Mouse (Mus musculus) bone marrow, adult 2 months (tissue): ENCODE measurements around the gene Bicd2.
A peak's percentile ranks its signal among the peaks of the same experiment; 100 is the strongest.

ENCODE experiments used
- CTCF ChIP-seq: fragments of 200-500 bp; IDR thresholded peaks from 2 replicates; pipeline ENCODE4 v1.5.1; 2011; ENCODE audit warnings: low read length, control low read depth; ENCODE audit not compliant: control insufficient read depth, insufficient read depth
- POLR2A ChIP-seq: fragments of 200-500 bp; IDR thresholded peaks from 2 replicates; pipeline ENCODE4 v1.6.1; 2011; ENCODE audit warnings: low read depth, mild to moderate bottlenecking, control low read depth, low read length, borderline replicate concordance; ENCODE audit not compliant: control insufficient read depth

- TF ChIP-seq CTCF (peak; percentile 54), POLR2A (no peak)
Observed at GRCm38 (mm10) chr13:49400139-49400538, 58.8 kb downstream of the Bicd2 start.
